Mouse (Mus musculus) effector memory CD4-positive, alpha-beta T cell, adult 7 months (primary cell): ENCODE results near the gene Hoxb13. TPM values are rescaled to one million over a fixed set of nuclear protein-coding genes. Genes with fewer than 3 reads are reported as not detected.

Experiments
- polyA plus RNA-seq: library from polyadenylated mRNA; unstranded; fragments of 100-300 nt; shearing (Covaris generic); gene quantifications from one replicate; pipeline ENCODE4 v1.2.1, GENCODE M21; 2017

Gene Hoxb13
- not detected for polyA plus RNA-seq

DNA sequence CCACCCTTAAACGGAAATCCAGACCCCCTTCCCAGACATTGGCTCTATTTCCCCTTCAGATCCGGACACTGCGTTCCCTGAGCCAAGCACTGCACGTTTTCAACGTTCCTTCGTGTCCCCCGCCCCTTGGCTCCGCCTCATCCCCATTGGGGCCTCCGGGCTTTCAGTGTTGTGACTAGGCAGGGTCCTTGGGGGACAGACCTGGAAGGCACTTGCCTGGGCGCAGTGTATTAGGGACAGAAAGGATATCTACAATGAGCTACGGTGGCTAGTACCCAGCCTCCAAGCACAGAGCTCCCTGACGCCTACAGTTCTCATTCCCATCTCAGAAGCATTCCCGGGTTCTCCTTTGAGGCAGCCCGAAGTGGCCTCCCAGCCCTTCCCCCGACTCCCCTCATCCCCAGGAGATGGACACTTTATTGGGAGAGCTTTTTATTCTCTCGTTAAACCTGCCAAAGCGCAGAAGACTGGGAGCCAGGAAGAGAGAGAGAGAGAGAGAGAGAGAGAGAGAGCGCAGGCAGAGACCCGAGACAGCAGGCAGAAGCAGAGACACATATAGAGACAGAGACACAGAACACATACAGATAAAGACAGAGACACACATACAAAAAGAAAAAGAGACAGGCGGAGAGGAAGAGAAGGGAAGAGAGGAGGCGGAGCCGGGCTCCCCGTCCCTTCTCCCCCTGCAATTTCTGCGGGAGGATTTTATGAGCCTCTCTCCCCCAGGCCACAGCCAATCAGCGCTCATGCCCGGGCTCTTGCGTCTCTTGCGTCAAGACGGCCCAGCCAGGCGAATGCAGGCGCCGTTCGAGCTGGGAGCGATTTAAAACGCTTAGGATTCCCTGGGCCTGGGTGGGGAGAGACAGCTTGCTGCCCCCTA lies at the start of gene Hoxb13:
Hoxb13 (plus strand) TSS at position 796 of the 880 bp plus-strand sequence.

Other genes starting within 250 kb of the Hoxb13 start
- 0.15 TPM for gene Igf2bp1, start 188.4 kb upstream of the Hoxb13 start, polyA plus RNA-seq
- not detected for gene Gip, start 169.8 kb upstream of the Hoxb13 start, polyA plus RNA-seq
- gene Snf8, start 159.4 kb upstream of the Hoxb13 start, polyA plus RNA-seq, result 69.0 TPM
- gene Ube2z, start 128.9 kb upstream of the Hoxb13 start, polyA plus RNA-seq, result 49.6 TPM
- gene Atp5g1, start 118.6 kb upstream of the Hoxb13 start, polyA plus RNA-seq, result 246 TPM
- not detected for gene Calcoco2, start 82.4 kb upstream of the Hoxb13 start, polyA plus RNA-seq
- not detected for gene Ttll6, start 60.5 kb upstream of the Hoxb13 start, polyA plus RNA-seq
- gene Hoxb9, start 77.1 kb downstream of the Hoxb13 start, polyA plus RNA-seq, result not detected
- gene Hoxb8, start 87.6 kb downstream of the Hoxb13 start, polyA plus RNA-seq, result not detected
- gene Hoxb7, start 92.3 kb downstream of the Hoxb13 start, polyA plus RNA-seq, result not detected
- gene Hoxb6, start 98.2 kb downstream of the Hoxb13 start, polyA plus RNA-seq, result 0.29 TPM
- 0.33 TPM for gene Hoxb5, start 109.0 kb downstream of the Hoxb13 start, polyA plus RNA-seq
- gene Hoxb4, start 124.0 kb downstream of the Hoxb13 start, polyA plus RNA-seq, result not detected
- gene Hoxb3, start 129.0 kb downstream of the Hoxb13 start, polyA plus RNA-seq, result not detected
- gene Hoxb2, start 156.2 kb downstream of the Hoxb13 start, polyA plus RNA-seq, result not detected
- gene Hoxb1, start 171.4 kb downstream of the Hoxb13 start, polyA plus RNA-seq, result 0.18 TPM